Mouse (Mus musculus) liver, embryonic 11.5 days (tissue): ENCODE results near the gene Gm20517. TPM values are rescaled to one million over a fixed set of nuclear protein-coding genes. Genes with fewer than 3 reads are reported as not detected.
A peak's percentile ranks its signal among the peaks of the same experiment; 100 is the strongest.
"Not testable (repeated sequence)": the region's sequence is repeated elsewhere in the genome, so short reads cannot be mapped to it uniquely, and the experiment has no call there.

Experiments used
- ATAC-seq: fragments of 200-750 bp; cut with Nextera tagmentation; replicated peaks from 2 replicates; pipeline ENCODE4 v1.8.0; 2017; ENCODE audit warnings: moderate number of reproducible peaks, mild to moderate bottlenecking, moderate TSS enrichment, moderate library complexity; ENCODE audit not compliant: low FRiP score
- DNase-seq: peaks from one replicate; pipeline ENCODE4 v3.0.0-alpha.2; 2017; ENCODE audit warnings: low spot score
- H3K27ac ChIP-seq: fragments of 300-500 bp; sonication (generic); 2 replicates; pipeline ENCODE4 v1.5.1; 2014; ENCODE audit warnings: mild to moderate bottlenecking, low read depth, low read length, control low read depth
- H3K27me3 ChIP-seq: fragments of 300-500 bp; sonication (generic); replicated peaks from 2 replicates; pipeline ENCODE4 v1.6.1; 2014; ENCODE audit warnings: low read length, mixed read lengths; ENCODE audit not compliant: control insufficient read depth, insufficient read depth
- H3K36me3 ChIP-seq: fragments of 300-500 bp; sonication (generic); 2 replicates; pipeline ENCODE4 v1.6.1; 2014; ENCODE audit warnings: mild to moderate bottlenecking, low read length, moderate library complexity, mixed read lengths; ENCODE audit not compliant: control insufficient read depth, insufficient read depth
- H3K4me1 ChIP-seq: fragments of 300-500 bp; sonication (generic); replicated peaks from 2 replicates; pipeline ENCODE4 v1.6.1; 2014; ENCODE audit warnings: low read length, mixed read lengths; ENCODE audit not compliant: control insufficient read depth, insufficient read depth
- H3K4me2 ChIP-seq: fragments of 300-500 bp; sonication (generic); 2 replicates; pipeline ENCODE4 v1.6.1; 2014; ENCODE audit warnings: mild to moderate bottlenecking, control low read depth, moderate library complexity
- H3K4me3 ChIP-seq: fragments of 300-500 bp; sonication (generic); 2 replicates; pipeline ENCODE4 v1.5.1; 2014; ENCODE audit warnings: low read depth, low read length, control low read depth
- H3K9ac ChIP-seq: fragments of 300-500 bp; sonication (generic); 2 replicates; pipeline ENCODE4 v1.6.1; 2014; ENCODE audit warnings: low read depth, low read length, control low read depth
- H3K9me3 ChIP-seq: fragments of 300-500 bp; sonication (generic); 2 replicates; pipeline ENCODE4 v1.6.1; 2016; ENCODE audit warnings: low read length, inconsistent platforms, mixed read lengths; ENCODE audit not compliant: control insufficient read depth
- WGBS: fragments of 180-500 bp; shearing (Covaris S2); extraction: QIAGEN DNeasy Blood & Tissue Kit; methylation state at CpG from one replicate; pipeline ENCODE4 v1.1.7; 2014; 5-methylcytosine and 5-hydroxymethylcytosine counted together
- polyA plus RNA-seq: library from polyadenylated mRNA; unstranded; fragments of >200 nt; fragmentation: Nextera tagmentation; extraction: Ambion mirVana; gene quantifications from 2 replicates; pipeline ENCODE4 v1.2.1, GENCODE M21; 2014

Gene Gm20517
- polyA plus RNA-seq, 1 experiment from 2014 or later = 2.5 TPM

DNA sequence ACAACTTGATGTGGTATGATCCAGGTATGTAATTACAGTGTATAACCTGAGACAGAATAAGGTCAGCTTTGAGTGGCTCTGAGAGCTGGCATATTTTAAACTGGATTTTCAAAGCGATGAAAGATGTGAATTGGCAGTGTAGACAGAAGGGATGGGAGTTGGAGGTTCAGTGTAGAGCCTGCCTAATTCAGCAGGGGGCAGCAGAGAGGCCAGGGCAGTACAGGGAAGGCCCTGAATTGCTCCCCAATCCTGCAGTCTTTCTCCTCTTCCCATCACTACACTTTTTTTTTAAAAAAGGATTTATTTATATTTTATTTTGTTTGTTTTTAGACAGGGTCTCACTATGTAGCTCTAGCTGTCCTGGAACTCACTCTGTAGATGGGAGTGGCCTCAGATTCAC lies 2.6 kb downstream of the Gm20517 start:
- peaks cover 24% of the 10 kb centered on the region; the same call in 1 of the 2 replicates for H3K36me3 ChIP-seq
- no peak overlapping the region for H3K27ac ChIP-seq
- H3K4me3 ChIP-seq = no peak overlapping the region
- no peak overlapping the region for H3K4me2 ChIP-seq
- no peaks in the 10 kb centered on the region for H3K27me3 ChIP-seq
- 90% methylated on average over 1 of the region's 1 CpGs for WGBS
- H3K9ac ChIP-seq = no peak overlapping the region
- DNase-seq (no peak), ATAC-seq (no peak)
- peaks cover 47% of the 10 kb centered on the region for H3K4me1 ChIP-seq
- no peaks in the 10 kb centered on the region for H3K9me3 ChIP-seq

DNA sequence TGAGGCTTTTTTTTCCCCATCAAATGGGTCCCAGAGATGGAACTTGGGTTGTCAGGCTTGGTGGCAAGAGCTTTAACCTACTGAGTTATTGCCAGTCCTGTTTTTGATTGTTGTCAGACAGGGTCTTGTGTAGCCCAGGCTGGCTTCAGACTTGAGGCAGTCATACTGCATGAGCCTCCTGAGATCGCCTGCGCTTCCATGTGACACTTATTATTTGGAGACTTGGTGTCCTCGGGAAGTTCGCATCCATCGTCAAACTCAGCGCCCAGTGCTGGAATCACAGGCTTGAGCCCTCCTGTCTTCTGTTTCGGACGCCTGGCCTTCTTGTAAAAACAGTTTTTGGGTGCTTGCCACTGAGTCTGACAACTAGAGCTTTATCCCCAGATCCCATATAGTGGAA lies 4.7 kb downstream of the Gm20517 start:
- Histone ChIP-seq H3K4me1 (peaks cover 35% of the 10 kb centered on the region), H3K4me3 (no peak overlapping the region), H3K27ac (peak overlapping the region; percentile 98), H3K36me3 (peaks cover 28% of the 10 kb centered on the region; the same call in 1 of the 2 replicates), H3K4me2 (no peak overlapping the region), H3K9me3 (no peaks in the 10 kb centered on the region), H3K27me3 (no peaks in the 10 kb centered on the region), H3K9ac (peak overlapping the region; percentile 13; the same call in 1 of the 2 replicates)
- WGBS = 95% methylated on average over 8 of the region's 8 CpGs
- DNase-seq (no peak), ATAC-seq (no peak)

DNA sequence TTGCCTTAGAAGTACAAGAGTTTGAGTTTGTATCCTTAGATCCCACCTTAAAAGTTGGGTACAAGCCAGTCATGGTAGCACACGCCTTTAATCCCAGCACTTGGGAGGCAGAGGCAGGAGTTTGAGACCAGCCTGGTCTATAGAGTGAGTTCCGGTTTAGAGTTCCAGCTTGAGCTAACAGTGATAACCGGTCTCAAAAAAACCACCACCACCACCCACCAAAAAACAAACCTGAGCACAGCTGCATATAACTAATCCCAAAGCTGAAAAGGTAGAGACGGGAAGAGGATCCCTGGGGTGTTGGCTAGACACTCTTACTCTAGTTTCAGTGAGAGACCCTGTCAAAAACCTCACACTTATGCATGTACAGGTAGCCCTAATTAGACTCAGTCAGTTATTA lies 5.3 kb downstream of the Gm20517 start:
- H3K9ac ChIP-seq = no peak overlapping the region
- peaks cover 35% of the 10 kb centered on the region for H3K4me1 ChIP-seq
- H3K27me3 ChIP-seq = no peaks in the 10 kb centered on the region
- ATAC-seq (no peak), DNase-seq (no peak)
- WGBS = 79% methylated on average over 4 of the region's 4 CpGs
- H3K4me3 ChIP-seq = no peak overlapping the region
- peak overlapping the region; percentile 43 for H3K4me2 ChIP-seq
- H3K36me3 ChIP-seq = peaks cover 28% of the 10 kb centered on the region; the same call in 1 of the 2 replicates
- peak overlapping the region; percentile 98 for H3K27ac ChIP-seq
- H3K9me3 ChIP-seq = no peaks in the 10 kb centered on the region

DNA sequence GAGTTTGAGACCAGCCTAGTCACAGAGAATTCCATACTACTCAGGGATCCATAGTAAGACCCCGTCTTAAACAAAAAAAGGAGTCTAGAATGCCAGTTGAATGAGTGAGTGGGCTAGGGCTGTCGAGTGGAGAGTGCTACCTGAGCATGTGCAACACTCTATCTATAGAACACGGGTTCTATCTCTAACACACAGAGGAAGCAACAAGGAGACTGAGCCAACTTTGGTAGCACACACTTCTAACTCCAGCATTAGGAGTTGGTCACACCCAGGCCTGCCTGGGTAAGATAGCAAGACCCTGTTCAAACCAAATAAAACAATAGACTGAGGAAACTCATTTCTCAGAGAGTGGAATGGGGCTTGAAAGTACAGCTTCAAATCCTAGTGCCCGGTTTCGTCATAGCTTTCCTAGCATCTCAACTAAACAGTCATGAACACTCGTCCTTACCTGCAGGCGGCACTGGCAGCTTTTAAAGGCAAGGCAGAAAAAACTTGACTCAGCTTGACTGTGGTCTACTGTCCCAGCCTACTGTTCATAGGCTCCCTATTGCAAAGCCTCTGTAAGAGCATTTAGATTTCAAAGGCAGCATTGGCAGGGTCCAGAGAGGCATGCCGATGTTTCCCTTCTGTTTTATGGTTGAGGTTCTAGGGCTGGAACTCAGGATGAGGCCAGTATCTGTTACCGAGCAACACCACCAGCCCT lies 6.4 kb downstream of the Gm20517 start:
- peak; percentile 99 for ATAC-seq
- Histone ChIP-seq H3K27ac (peak overlapping the region; percentile 98), H3K27me3 (no peaks in the 10 kb centered on the region), H3K4me1 (peaks cover 28% of the 10 kb centered on the region), H3K9ac (peak overlapping the region; percentile 37), H3K4me3 (peak overlapping the region; percentile 16; the same call in 1 of the 2 replicates), H3K36me3 (peaks cover 37% of the 10 kb centered on the region; the same call in 1 of the 2 replicates), H3K4me2 (peak overlapping the region; percentile 53), H3K9me3 (no peaks in the 10 kb centered on the region)
- DNase-seq = no peak
- WGBS = 60% methylated on average over 9 of the region's 9 CpGs

DNA sequence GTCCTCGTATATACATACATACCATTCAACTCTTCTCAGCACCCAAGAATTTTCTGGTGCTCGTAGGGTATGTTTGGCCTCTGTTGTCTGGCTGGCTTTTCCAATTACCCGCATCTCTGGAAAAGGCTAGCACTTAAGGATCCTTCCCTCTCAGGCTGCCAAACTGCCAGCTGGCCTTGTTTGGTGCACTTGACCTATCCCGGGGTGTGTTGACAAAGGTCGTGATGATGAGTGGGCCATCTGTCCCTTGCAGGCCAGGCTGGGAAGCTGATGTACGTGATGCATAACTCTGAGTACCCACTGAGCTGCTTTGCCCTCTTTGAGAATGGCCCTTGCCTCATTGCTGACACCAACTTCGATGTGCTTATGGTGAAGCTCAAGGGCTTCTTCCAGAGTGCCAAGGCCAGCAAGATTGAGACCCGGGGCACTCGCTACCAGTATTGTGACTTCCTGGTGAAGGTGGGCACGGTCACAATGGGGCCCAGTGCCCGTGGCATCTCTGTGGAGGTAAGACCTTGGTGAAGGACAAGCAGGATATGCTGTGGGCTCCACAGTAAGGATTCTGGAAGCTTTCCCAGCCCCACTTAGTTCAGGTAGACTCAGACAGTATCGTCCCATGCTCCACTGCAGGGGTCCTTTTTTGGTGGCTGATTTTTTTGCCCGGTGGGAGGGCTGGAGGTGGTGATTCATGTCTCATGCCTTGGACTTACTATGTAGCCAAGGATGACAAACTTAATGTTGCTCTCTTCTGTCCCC lies 7.3 kb downstream of the Gm20517 start:
- Histone ChIP-seq H3K4me2 (no peak overlapping the region), H3K27me3 (no peaks in the 10 kb centered on the region), H3K4me1 (peaks cover 26% of the 10 kb centered on the region), H3K36me3 (peaks cover 40% of the 10 kb centered on the region; the same call in 1 of the 2 replicates), H3K9me3 (no peaks in the 10 kb centered on the region), H3K9ac (no peak overlapping the region), H3K4me3 (no peak overlapping the region), H3K27ac (peak overlapping the region; percentile 98)
- ATAC-seq (no peak), DNase-seq (no peak)
- 89% methylated on average over 13 of the region's 13 CpGs for WGBS

DNA sequence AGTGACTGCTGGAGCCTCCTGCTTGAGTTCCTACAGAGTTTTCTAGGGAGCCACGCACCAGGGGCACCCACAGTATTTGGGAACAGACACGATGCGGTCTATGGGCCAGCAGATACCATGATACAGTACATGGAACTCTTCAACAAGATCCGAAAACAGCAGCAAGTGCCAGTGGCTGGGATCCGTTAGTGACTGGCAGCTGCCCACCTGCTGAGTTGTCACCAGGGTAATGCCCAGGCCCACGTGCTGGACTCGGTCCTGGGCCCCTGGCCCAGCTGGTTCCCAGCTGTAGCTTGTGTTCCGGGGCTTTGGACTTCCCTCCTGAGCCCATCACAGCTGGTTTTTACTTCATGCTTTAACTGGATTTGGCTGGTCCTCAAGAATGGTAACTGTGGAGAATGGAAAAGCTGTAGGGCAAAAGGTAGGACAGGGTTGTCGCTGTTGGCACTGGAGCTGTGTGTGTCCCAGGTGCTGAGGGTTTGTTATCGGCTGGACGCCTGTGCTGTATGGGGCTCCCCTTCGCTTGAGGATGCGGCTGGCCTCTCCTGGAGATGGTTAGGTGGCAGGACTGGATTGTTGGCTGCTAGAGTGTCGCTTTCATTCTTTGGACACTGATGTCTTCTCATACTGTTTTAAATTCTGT lies 11.6 kb downstream of the Gm20517 start:
- DNase-seq (no peak), ATAC-seq (no peak)
- Histone ChIP-seq H3K9ac (no peak overlapping the region), H3K36me3 (peaks cover 46% of the 10 kb centered on the region), H3K27me3 (no peaks in the 10 kb centered on the region), H3K4me2 (no peak overlapping the region), H3K9me3 (no peaks in the 10 kb centered on the region), H3K4me1 (peaks cover 8% of the 10 kb centered on the region), H3K4me3 (no peak overlapping the region), H3K27ac (no peak overlapping the region)
- 96% methylated on average over 14 of the region's 14 CpGs for WGBS

DNA sequence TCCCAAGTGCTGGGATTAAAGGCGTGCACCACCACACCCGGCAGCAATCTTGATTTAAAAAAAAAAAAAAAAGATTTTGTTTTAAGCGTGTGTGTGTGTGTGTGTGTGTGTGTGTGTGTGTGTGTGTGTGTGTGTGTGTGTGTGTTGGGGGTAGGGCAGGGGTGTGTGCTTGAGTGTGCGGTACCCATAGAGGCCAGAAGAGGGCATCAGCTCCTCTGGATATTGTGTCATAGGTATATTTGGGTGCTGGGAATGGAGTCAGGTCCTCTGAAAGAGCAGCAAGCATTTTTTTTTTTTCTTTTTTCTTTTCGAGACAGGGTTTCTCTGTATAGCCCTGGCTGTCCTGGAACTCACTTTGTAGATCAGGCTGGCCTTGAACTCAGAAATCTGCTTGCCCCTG lies 13.2 kb downstream of the Gm20517 start:
- H3K36me3 ChIP-seq = peaks cover 34% of the 10 kb centered on the region
- H3K4me1 ChIP-seq, ATAC-seq, H3K27me3 ChIP-seq, H3K9me3 ChIP-seq, DNase-seq, H3K9ac ChIP-seq, H3K4me3 ChIP-seq, H3K4me2 ChIP-seq, H3K27ac ChIP-seq: not testable (repeated sequence)
- WGBS = 93% methylated on average over 5 of the region's 5 CpGs

DNA sequence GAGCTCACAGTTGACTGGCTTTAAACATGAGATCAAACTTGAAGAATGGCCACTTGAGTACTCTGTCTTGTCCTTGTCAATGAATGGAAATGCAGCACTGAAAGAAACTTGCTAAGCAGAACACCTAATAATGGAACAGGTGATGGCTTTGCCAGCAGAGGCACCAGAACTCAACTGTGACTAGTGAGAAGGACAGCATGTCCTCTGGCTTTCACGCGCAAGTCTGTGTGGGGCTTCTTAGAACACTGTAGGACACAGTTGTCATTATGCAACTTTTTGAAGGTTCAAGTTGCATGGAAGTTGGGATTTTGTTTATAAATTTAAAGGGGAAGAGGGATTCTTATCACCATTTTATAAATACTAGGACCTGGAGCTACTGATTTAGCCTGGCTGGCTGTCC lies 13.7 kb downstream of the Gm20517 start:
- H3K4me3 ChIP-seq = no peak overlapping the region
- H3K27ac ChIP-seq = no peak overlapping the region
- H3K9me3 ChIP-seq = no peaks in the 10 kb centered on the region
- peaks cover 6% of the 10 kb centered on the region for H3K4me1 ChIP-seq
- H3K4me2 ChIP-seq = no peak overlapping the region
- ATAC-seq (no peak), DNase-seq (no peak)
- no peak overlapping the region for H3K9ac ChIP-seq
- WGBS = 94% methylated on average over 2 of the region's 2 CpGs
- H3K36me3 ChIP-seq = peaks cover 34% of the 10 kb centered on the region
- H3K27me3 ChIP-seq = no peaks in the 10 kb centered on the region
